Mouse (Mus musculus) forebrain, embryonic 15.5 days (tissue): Measurements from ENCODE around the gene Myh9. TPM values are rescaled to one million over a fixed set of nuclear protein-coding genes. Genes with fewer than 3 reads are reported as not detected.

ENCODE experiments used
- ATAC-seq: fragments of 200-750 bp; cut with Nextera tagmentation; replicated peaks from 2 replicates; pipeline ENCODE4 v1.8.0; 2017; ENCODE audit warnings: mild to moderate bottlenecking, moderate TSS enrichment, moderate library complexity
- H3K27ac ChIP-seq: fragments of 300-500 bp; sonication (generic); replicated peaks from 2 replicates; pipeline ENCODE4 v1.5.1; 2015; ENCODE audit warnings: mild to moderate bottlenecking, inconsistent platforms
- H3K27me3 ChIP-seq: fragments of 300-500 bp; sonication (generic); 2 replicates; pipeline ENCODE4 v1.6.1; 2015; ENCODE audit warnings: inconsistent platforms
- H3K36me3 ChIP-seq: fragments of 300-500 bp; sonication (generic); 2 replicates; pipeline ENCODE4 v1.6.1; 2015; ENCODE audit warnings: mild to moderate bottlenecking, inconsistent platforms
- H3K4me1 ChIP-seq: fragments of 300-500 bp; sonication (generic); 2 replicates; pipeline ENCODE4 v1.6.1; 2015; ENCODE audit warnings: inconsistent platforms
- H3K4me2 ChIP-seq: fragments of 300-500 bp; sonication (generic); replicated peaks from 2 replicates; pipeline ENCODE4 v1.6.1; 2015; ENCODE audit warnings: mild to moderate bottlenecking, inconsistent platforms
- H3K4me3 ChIP-seq: fragments of 300-500 bp; sonication (generic); 2 replicates; pipeline ENCODE4 v1.5.1; 2015; ENCODE audit warnings: mild to moderate bottlenecking, inconsistent platforms
- H3K9ac ChIP-seq: fragments of 300-500 bp; sonication (generic); replicated peaks from 2 replicates; pipeline ENCODE4 v1.6.1; 2015; ENCODE audit warnings: mild to moderate bottlenecking, inconsistent platforms
- H3K9me3 ChIP-seq: fragments of 300-500 bp; sonication (generic); 2 replicates; pipeline ENCODE4 v1.6.1; 2016; ENCODE audit warnings: inconsistent platforms
- WGBS: fragments of 180-500 bp; shearing (Covaris S2); methylation state at CpG from one replicate; pipeline ENCODE4 v1.1.7; 2015; ENCODE audit warnings: mixed read lengths; 5-methylcytosine and 5-hydroxymethylcytosine counted together
- polyA plus RNA-seq: library from polyadenylated mRNA; unstranded; fragments of >200 nt; fragmentation: Nextera tagmentation; extraction: Ambion mirVana; gene quantifications from 2 replicates; pipeline ENCODE4 v1.2.1, GENCODE M21; 2015

Gene Myh9
- polyA plus RNA-seq, 1 experiment from 2014 or later: 12.3 TPM

DNA sequence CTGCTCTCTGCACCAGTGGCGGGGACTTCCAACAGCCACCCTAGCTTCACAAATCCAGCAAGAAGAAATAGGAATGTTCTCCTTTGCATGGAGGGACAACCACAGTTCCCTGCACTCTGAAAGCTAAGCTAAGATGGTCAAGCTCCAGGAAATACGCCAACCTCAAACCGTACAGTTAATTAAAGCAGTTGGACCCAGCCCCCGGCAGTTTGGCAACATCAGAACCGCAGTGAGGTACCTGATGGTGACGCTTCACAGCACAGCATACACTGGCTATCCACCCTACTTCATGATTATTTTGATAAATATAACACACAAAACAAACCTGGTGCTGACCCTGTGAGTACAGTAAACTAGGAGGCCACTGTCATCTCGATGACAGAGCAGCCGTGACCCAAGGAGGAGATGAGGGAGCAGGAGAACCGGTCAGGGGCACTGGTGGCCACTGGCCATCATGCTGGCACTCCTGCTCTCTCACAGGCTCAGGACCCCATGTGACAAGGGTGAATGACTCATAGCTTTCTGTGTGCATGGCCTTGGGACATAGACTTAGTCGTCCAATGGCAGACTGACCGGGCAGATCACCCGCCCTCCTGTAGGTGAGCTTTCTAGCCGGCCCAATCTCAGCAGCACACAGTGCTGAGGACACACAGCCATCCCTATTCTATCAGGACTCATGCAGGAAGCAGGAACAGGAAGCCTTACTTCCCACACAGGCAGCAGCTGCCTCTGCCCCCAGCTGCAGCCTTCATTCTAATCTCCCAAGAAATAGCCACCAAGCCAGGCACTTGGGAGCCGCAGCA, 44.2 kb downstream of the Myh9 start:
- no peaks in the 10 kb centered on the region for H3K4me1 ChIP-seq
- no peak overlapping the region for H3K9ac ChIP-seq
- no peak overlapping the region for H3K4me2 ChIP-seq
- H3K36me3 ChIP-seq: peaks cover 3% of the 10 kb centered on the region; the same call in 1 of the 2 replicates
- no peak overlapping the region for H3K4me3 ChIP-seq
- no peaks in the 10 kb centered on the region for H3K27me3 ChIP-seq
- WGBS: 83% methylated on average over 14 of the region's 14 CpGs
- no peaks in the 10 kb centered on the region for H3K9me3 ChIP-seq
- no peak for ATAC-seq
- peak overlapping the region; percentile 61 for H3K27ac ChIP-seq

DNA sequence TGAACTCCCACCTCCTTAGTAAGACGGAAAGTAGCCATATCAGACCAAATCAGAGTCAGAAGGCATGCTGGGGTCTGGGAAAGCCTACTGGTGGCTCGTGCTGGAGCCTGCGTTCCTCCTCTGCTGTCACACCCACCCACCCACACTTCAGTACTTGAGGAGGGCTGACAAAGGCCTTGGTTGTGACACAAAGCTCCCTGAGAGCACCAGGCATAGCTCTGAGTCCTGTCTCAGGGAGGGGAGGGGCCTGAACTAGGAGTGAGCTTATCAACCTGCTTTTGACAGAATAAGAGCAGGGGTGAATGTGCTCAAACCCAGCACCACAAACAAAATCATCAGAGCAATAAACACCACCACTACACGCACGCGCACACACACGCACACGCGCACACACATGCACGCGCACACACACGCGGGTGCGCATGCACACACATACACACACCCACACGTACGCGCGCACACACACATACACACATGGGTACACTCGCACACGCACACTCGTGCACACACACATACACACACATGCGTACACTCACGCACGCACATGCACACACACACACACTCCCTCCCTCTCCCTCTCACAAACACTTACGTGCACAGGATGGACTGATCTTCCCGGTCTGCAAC, 45.5 kb downstream of the Myh9 start:
- ATAC-seq: no peak
- WGBS: 96% methylated on average over 26 of the region's 26 CpGs
- Histone ChIP-seq H3K4me3 (no peak overlapping the region), H3K27ac (no peak overlapping the region), H3K4me2 (no peak overlapping the region), H3K9ac (no peak overlapping the region), H3K36me3 (no peaks in the 10 kb centered on the region), H3K9me3 (no peaks in the 10 kb centered on the region), H3K4me1 (no peaks in the 10 kb centered on the region), H3K27me3 (no peaks in the 10 kb centered on the region)

DNA sequence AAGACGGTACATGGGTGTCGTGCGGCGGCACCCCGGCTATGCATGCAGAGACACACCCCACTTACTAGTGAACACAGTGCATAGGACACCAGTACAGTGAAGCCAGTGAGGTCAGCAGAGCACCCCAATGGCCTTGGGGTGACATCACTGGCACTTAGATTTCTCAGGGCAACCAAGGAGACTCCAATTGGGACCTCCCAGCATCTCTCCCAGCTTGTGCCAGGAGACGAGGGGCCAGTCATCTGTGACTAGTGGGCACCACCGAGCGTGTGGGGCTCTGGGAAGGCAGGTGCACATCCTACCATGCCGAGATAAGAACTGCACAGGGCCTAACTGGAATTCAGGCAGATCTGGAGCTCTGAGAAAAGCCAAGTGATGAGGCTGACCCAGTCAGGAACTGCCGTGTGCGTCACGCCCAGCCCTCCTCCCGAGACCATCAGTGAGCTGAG, 47.0 kb downstream of the Myh9 start:
- no peak overlapping the region for H3K4me3 ChIP-seq
- no peaks in the 10 kb centered on the region for H3K9me3 ChIP-seq
- peaks cover 12% of the 10 kb centered on the region for H3K36me3 ChIP-seq
- H3K4me2 ChIP-seq: no peak overlapping the region
- no peaks in the 10 kb centered on the region for H3K4me1 ChIP-seq
- H3K27ac ChIP-seq: no peak overlapping the region
- H3K27me3 ChIP-seq: no peaks in the 10 kb centered on the region
- WGBS: 94% methylated on average over 13 of the region's 13 CpGs
- no peak overlapping the region for H3K9ac ChIP-seq
- ATAC-seq: no peak

DNA sequence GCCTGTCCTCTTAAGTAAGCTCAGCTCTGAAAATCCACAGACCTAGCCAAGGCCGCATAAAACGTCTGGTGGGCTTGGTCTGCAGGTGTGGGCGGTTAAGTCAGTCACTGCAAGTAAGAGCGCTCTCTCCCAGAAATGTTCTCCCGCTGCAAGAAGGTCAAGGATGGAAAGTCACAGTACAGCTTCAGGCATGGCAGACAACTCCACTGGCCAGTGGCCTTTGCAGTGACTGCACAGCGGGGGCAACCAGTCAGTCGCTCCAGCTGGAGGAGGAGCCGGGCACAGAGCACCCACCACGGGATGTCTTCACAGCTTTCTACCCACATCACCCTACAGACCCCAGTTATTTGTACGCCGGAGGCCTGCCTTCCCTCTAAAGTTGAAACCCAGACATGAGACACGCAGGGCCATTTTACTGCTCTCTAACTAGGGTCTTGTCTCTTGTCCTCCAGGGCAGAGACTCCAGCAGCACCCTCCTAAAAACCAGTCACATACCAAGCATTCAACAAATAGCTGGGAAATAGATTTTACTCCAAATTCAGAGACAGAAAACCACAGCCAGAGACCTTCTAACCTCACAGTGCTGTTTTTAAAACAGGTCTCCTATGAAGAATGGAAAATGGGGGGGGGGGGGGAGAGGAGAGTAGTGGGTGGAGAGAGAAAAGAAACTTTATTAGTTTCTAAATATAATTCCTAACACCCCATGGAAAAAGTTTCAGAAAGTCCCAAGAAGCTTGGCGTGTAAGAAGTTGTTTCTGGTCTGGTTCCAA, 47.7 kb downstream of the Myh9 start:
- Histone ChIP-seq H3K4me2 (no peak overlapping the region), H3K27me3 (no peaks in the 10 kb centered on the region), H3K36me3 (peaks cover 18% of the 10 kb centered on the region), H3K4me3 (no peak overlapping the region), H3K27ac (no peak overlapping the region), H3K9ac (no peak overlapping the region), H3K9me3 (no peaks in the 10 kb centered on the region), H3K4me1 (no peaks in the 10 kb centered on the region)
- no peak for ATAC-seq
- 92% methylated on average over 13 of the region's 13 CpGs for WGBS

DNA sequence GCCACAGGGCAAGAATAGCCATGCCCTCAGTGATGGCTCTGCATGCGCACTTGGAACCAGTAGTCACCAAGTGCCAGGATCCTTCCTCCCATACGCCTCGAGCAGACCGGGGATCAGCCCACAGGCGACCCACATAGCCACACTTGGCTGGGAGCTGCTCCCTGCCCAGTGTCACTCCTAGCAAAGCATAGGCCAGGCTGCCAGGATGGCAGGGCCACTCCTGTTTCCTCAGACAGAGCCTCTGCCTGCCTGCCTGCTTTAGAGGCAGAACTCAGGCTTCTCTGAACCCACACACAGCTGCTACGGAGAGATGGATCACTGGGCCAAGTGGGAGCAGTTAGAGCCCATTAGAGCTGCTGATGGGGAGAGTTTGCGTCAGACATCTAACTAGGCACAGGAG, 48.4 kb downstream of the Myh9 start:
- ATAC-seq: no peak
- H3K27me3 ChIP-seq: no peaks in the 10 kb centered on the region
- H3K27ac ChIP-seq: no peak overlapping the region
- H3K9ac ChIP-seq: no peak overlapping the region
- H3K9me3 ChIP-seq: no peaks in the 10 kb centered on the region
- 93% methylated on average over 7 of the region's 7 CpGs for WGBS
- no peak overlapping the region for H3K4me2 ChIP-seq
- H3K36me3 ChIP-seq: peaks cover 20% of the 10 kb centered on the region
- H3K4me1 ChIP-seq: no peaks in the 10 kb centered on the region
- no peak overlapping the region for H3K4me3 ChIP-seq

DNA sequence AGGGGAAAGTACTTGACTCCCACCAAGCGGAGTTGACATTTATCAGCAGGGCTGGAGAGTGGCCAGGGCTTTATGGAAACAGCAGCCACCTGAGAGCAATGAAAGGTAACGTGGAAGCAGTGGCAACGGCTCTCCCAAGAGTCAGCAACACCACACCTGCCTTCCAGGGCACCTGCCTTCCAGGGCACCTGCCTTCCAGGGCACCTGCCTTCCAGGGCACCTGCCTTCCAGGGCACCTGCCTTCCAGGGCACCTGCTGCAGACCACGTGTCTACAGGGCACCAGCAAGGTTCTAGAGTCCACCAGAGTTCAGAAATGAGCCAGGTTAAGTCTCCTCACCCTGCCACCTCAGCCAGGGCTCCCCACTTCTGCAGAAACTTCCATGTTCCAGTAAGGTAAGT, 48.9 kb downstream of the Myh9 start:
- 89% methylated on average over 4 of the region's 4 CpGs for whole genome bisulfite sequencing
- H3K27me3 ChIP-seq: no peaks in the 10 kb centered on the region
- no peak overlapping the region for H3K9ac ChIP-seq
- H3K4me3 ChIP-seq: no peak overlapping the region
- peaks cover 25% of the 10 kb centered on the region for H3K36me3 ChIP-seq
- H3K27ac ChIP-seq: no peak overlapping the region
- H3K4me1 ChIP-seq: no peaks in the 10 kb centered on the region
- no peaks in the 10 kb centered on the region for H3K9me3 ChIP-seq
- no peak overlapping the region for H3K4me2 ChIP-seq
- no peak for ATAC-seq

DNA sequence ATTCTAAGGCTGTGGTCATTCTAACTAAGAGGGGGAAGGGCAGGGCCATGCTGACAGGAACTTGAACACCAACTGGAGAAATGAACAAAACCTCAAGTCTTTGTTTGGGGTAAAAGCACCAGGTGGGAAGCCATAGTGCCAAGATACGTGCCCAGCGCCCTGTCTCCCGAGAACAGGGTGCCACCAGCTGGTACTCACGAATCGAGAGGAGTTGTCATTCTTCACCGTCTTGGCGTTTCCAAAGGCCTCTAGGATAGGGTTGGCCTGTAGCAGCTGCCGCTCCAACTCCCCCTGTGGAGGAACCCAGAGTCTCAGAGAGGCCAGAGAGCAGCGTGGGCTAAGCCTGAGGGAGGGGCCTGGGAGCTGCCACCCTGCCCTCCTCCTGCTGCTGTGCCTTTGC, 49.9 kb downstream of the Myh9 start:
- peaks cover 31% of the 10 kb centered on the region for H3K36me3 ChIP-seq
- 83% methylated on average over 9 of the region's 9 CpGs for WGBS
- ATAC-seq: no peak

DNA sequence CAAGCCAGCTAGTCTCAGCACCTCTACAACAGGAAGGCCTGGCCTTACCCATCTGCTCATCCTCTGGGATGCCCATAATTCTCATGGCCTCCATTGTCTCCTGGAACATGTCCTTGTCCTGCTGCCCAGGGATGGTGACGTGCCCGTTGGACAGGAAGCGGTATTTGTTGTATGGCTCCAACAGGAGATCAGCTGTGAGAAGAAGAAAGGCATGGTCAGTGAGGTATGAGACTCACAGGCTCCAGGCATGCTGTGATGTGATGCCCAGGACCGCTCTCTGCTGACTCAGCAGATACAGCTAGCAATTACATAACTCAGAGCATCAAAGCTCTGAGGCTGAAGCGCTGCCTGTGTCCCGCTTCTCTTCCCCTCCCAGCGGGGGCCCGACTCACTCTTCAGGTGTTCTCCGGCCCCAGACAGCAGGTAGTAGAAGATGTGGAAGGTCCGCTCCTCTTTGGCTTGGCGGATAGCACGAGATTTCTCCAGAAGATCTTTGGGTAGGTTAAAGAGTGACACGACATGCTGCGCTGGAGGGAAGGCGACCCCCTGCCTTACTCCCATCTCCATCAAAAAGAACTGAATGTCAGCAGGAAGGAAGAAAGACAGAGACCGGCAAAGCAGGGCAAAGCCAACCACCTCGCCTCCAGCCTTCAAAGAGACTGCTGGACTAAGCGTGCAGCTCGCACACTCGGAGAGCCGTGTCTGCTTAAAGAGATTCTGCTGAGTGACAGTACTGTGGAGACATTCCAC, 51.1 kb downstream of the Myh9 start:
- no peak overlapping the region for H3K27ac ChIP-seq
- H3K4me3 ChIP-seq: no peak overlapping the region
- peaks cover 38% of the 10 kb centered on the region for H3K36me3 ChIP-seq
- no peaks in the 10 kb centered on the region for H3K27me3 ChIP-seq
- no peak overlapping the region for H3K9ac ChIP-seq
- H3K4me2 ChIP-seq: no peak overlapping the region
- ATAC-seq: no peak
- H3K4me1 ChIP-seq: no peaks in the 10 kb centered on the region
- no peaks in the 10 kb centered on the region for H3K9me3 ChIP-seq
- 91% methylated on average over 21 of the region's 21 CpGs for WGBS

More for the DNA sequence above, 49.9 kb downstream of the Myh9 start:
- no peaks in the 10 kb centered on the region for H3K4me1 ChIP-seq
- no peaks in the 10 kb centered on the region for H3K9me3 ChIP-seq
- H3K4me2 ChIP-seq: no peak overlapping the region
- no peak overlapping the region for H3K9ac ChIP-seq
- no peak overlapping the region for H3K27ac ChIP-seq
- H3K4me3 ChIP-seq: no peak overlapping the region
- H3K27me3 ChIP-seq: no peaks in the 10 kb centered on the region

DNA sequence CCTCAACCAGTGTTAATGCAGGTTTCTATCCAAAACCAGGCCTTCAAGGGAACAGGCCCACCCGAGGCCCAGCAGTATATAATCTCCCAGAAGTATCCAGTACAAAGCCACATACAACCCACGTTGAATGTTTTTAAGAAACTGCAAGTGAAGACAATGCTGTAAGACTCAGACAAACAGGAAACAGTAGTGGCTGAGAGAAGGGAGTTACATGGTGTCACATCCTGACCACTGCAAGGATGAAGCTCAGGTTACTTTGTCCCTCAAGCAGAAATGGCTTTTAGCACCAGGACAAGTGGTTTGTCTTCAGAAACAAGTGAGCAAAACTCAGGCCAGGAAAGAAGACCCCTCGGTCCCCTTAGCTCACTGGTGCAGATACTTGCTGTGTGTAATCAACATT, 52.8 kb downstream of the Myh9 start:
- Histone ChIP-seq H3K4me2 (no peak overlapping the region), H3K36me3 (peaks cover 47% of the 10 kb centered on the region), H3K9me3 (no peaks in the 10 kb centered on the region), H3K4me1 (no peaks in the 10 kb centered on the region), H3K27me3 (no peaks in the 10 kb centered on the region), H3K4me3 (no peak overlapping the region), H3K27ac (no peak overlapping the region), H3K9ac (no peak overlapping the region)
- 87% methylated on average over 3 of the region's 3 CpGs for WGBS
- no peak for ATAC-seq

DNA sequence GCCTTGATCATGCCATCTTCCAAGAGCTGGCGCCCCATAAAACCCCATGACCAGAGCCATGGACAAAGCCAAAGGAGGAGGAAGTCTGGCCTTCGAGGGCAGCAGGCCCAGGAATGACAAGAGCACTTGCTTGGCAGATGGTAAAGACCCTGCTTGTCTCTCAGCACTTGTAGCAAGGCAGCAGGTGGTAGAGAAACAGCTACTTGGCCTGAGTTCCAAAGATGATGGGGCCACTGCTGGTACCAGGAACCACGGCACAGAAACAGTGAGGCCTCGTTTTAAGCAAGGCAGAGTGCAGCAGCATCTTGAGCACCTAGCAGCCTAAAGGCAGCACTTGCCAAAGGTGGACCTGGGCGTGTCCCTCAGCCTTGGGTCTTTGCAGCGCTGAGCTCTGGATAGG, 53.6 kb downstream of the Myh9 start:
- H3K4me3 ChIP-seq: no peak overlapping the region
- H3K36me3 ChIP-seq: peaks cover 54% of the 10 kb centered on the region
- H3K27me3 ChIP-seq: no peaks in the 10 kb centered on the region
- H3K4me1 ChIP-seq: no peaks in the 10 kb centered on the region
- no peak overlapping the region for H3K4me2 ChIP-seq
- no peak overlapping the region for H3K9ac ChIP-seq
- H3K9me3 ChIP-seq: no peaks in the 10 kb centered on the region
- WGBS: 80% methylated on average over 6 of the region's 6 CpGs
- no peak for ATAC-seq
- no peak overlapping the region for H3K27ac ChIP-seq

DNA sequence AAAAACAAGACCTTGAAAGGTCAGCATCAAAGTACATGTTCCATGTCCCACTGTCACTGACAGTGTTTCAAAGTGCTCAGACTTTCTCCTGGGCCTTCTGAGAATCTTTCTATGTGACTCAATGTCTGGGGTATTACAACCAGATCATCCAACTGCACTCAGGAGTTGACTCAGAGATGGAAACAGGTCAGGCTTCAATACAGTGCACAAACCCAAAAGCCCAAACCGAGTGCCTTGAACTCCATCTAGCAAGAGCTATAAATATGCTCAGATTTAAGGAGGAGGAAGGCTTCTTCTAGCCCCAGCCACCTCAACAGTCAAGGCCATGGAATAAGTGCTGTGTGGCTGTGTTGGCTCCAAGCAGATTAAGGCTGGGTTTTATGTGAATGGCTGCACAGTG, 56.2 kb downstream of the Myh9 start:
- H3K27ac ChIP-seq: no peak overlapping the region
- H3K27me3 ChIP-seq: no peaks in the 10 kb centered on the region
- H3K4me3 ChIP-seq: no peak overlapping the region
- no peak overlapping the region for H3K4me2 ChIP-seq
- 73% methylated on average over 1 of the region's 1 CpGs for WGBS
- H3K4me1 ChIP-seq: no peaks in the 10 kb centered on the region
- ATAC-seq: no peak
- H3K9me3 ChIP-seq: no peaks in the 10 kb centered on the region
- H3K36me3 ChIP-seq: peaks cover 72% of the 10 kb centered on the region
- H3K9ac ChIP-seq: no peak overlapping the region
